Mouse (Mus musculus): ENCODE results near the gene Gm20388. TPM values are rescaled to one million over a fixed set of nuclear protein-coding genes. Genes with fewer than 3 reads are reported as not detected.
A peak's percentile ranks its signal among the peaks of the same experiment; 100 is the strongest.

The Gm20388 gene
- polyA plus RNA-seq, 1 experiment from 2014 or later = not detected

GRCm38 (mm10) chr8:121770845-121771752 is 1860.5 kb downstream of the Gm20388 start:
- ATAC-seq (ENCODE audit: extremely low read depth, insufficient number of reproducible peaks, low FRiP score, low TSS enrichment) = no peak
- WGBS = 42% methylated on average over 19 of the region's 19 CpGs
- peaks cover 30% of the 10 kb centered on the region for H3K27me3 ChIP-seq (replicated peaks)

GRCm38 (mm10) chr8:121773876-121774275 is 1863.2 kb downstream of the Gm20388 start:
- no peaks in the 10 kb centered on the region for H3K9me3 ChIP-seq
- H3K27me3 ChIP-seq (replicated peaks) = peaks cover 17% of the 10 kb centered on the region
- no peak overlapping the region for H3K9ac ChIP-seq
- 84% methylated on average over 12 of the region's 12 CpGs for WGBS
- no peaks in the 10 kb centered on the region for H3K4me1 ChIP-seq
- no peak overlapping the region for H3K4me2 ChIP-seq
- ATAC-seq (ENCODE audit: extremely low read depth, insufficient number of reproducible peaks, low FRiP score, low TSS enrichment) = no peak
- no peaks in the 10 kb centered on the region for H3K36me3 ChIP-seq
- no peak overlapping the region for H3K27ac ChIP-seq (replicated peaks)
- no peak overlapping the region for H3K4me3 ChIP-seq

More at GRCm38 (mm10) chr8:121770845-121771752, 1860.5 kb downstream of the Gm20388 start:
- Histone ChIP-seq H3K36me3 (no peaks in the 10 kb centered on the region), H3K9me3 (no peaks in the 10 kb centered on the region), H3K4me1 (no peaks in the 10 kb centered on the region), H3K27ac (replicated peaks) (no peak overlapping the region), H3K4me3 (no peak overlapping the region), H3K9ac (no peak overlapping the region), H3K4me2 (no peak overlapping the region)

GRCm38 (mm10) chr8:121782493-121782892 is 1871.9 kb downstream of the Gm20388 start:
- WGBS = 40% methylated on average over 5 of the region's 5 CpGs

GRCm38 (mm10) chr8:121786542-121786941 is 1875.9 kb downstream of the Gm20388 start:
- H3K9ac ChIP-seq = peak overlapping the region; percentile 72
- ATAC-seq (ENCODE audit: extremely low read depth, insufficient number of reproducible peaks, low FRiP score, low TSS enrichment) = peak; percentile 65; the same call in 1 of the 2 replicates
- H3K36me3 ChIP-seq = no peaks in the 10 kb centered on the region
- H3K4me1 ChIP-seq = peaks cover 35% of the 10 kb centered on the region
- H3K4me3 ChIP-seq = no peak overlapping the region
- H3K27ac ChIP-seq (replicated peaks) = peak overlapping the region; percentile 96
- WGBS = 22% methylated on average over 10 of the region's 10 CpGs
- peak overlapping the region; percentile 46 for H3K4me2 ChIP-seq
- peaks cover 8% of the 10 kb centered on the region for H3K27me3 ChIP-seq (replicated peaks)
- H3K9me3 ChIP-seq = no peaks in the 10 kb centered on the region

More at GRCm38 (mm10) chr8:121782493-121782892, 1871.9 kb downstream of the Gm20388 start:
- H3K4me2 ChIP-seq = no peak overlapping the region
- no peaks in the 10 kb centered on the region for H3K36me3 ChIP-seq
- H3K4me3 ChIP-seq = no peak overlapping the region
- H3K4me1 ChIP-seq = peaks cover 28% of the 10 kb centered on the region
- H3K27ac ChIP-seq (replicated peaks) = no peak overlapping the region
- ATAC-seq (ENCODE audit: extremely low read depth, insufficient number of reproducible peaks, low FRiP score, low TSS enrichment) = no peak
- peaks cover 12% of the 10 kb centered on the region for H3K27me3 ChIP-seq (replicated peaks)
- H3K9ac ChIP-seq = no peak overlapping the region; the same call in 1 of the 2 replicates
- H3K9me3 ChIP-seq = no peaks in the 10 kb centered on the region

GRCm38 (mm10) chr8:121788786-121789185 is 1878.1 kb downstream of the Gm20388 start:
- no peak overlapping the region for H3K9ac ChIP-seq
- H3K4me2 ChIP-seq = no peak overlapping the region
- no peaks in the 10 kb centered on the region for H3K36me3 ChIP-seq
- no peak overlapping the region for H3K27ac ChIP-seq (replicated peaks)
- WGBS = 69% methylated on average over 8 of the region's 8 CpGs
- no peaks in the 10 kb centered on the region for H3K9me3 ChIP-seq
- H3K4me1 ChIP-seq = peaks cover 43% of the 10 kb centered on the region
- no peak overlapping the region for H3K4me3 ChIP-seq
- 0 out of 2 replicates have a peak, but pooled peaks cover 3% of the 10 kb centered on the region for H3K27me3 ChIP-seq (replicated peaks)
- ATAC-seq (ENCODE audit: extremely low read depth, insufficient number of reproducible peaks, low FRiP score, low TSS enrichment) = no peak

GRCm38 (mm10) chr8:121792159-121792558 is 1881.5 kb downstream of the Gm20388 start:
- H3K27me3 ChIP-seq (replicated peaks) = no peaks in the 10 kb centered on the region
- peak overlapping the region; percentile 40; the same call in 1 of the 2 replicates for H3K27ac ChIP-seq (replicated peaks)
- peaks cover 21% of the 10 kb centered on the region for H3K36me3 ChIP-seq
- ATAC-seq (ENCODE audit: extremely low read depth, insufficient number of reproducible peaks, low FRiP score, low TSS enrichment) = no peak
- no peak overlapping the region for H3K4me2 ChIP-seq
- 66% methylated on average over 7 of the region's 7 CpGs for WGBS
- H3K4me3 ChIP-seq = no peak overlapping the region
- H3K9ac ChIP-seq = peak overlapping the region; percentile 56
- H3K4me1 ChIP-seq = peaks cover 25% of the 10 kb centered on the region
- H3K9me3 ChIP-seq = no peaks in the 10 kb centered on the region

- H3K27ac ChIP-seq (replicated peaks) = peak overlapping the region; percentile 40; the same call in 1 of the 2 replicates
- peaks cover 24% of the 10 kb centered on the region for H3K4me1 ChIP-seq
- no peak overlapping the region for H3K4me2 ChIP-seq
- peaks cover 26% of the 10 kb centered on the region for H3K36me3 ChIP-seq
- no peak for ATAC-seq (ENCODE audit: extremely low read depth, insufficient number of reproducible peaks, low FRiP score, low TSS enrichment)
- no peaks in the 10 kb centered on the region for H3K27me3 ChIP-seq (replicated peaks)
- H3K4me3 ChIP-seq = no peak overlapping the region
- no peaks in the 10 kb centered on the region for H3K9me3 ChIP-seq
- H3K9ac ChIP-seq = peak overlapping the region; percentile 56
- 47% methylated on average over 4 of the region's 4 CpGs for whole genome bisulfite sequencing
These were observed 1882.0 kb downstream of the Gm20388 start for GRCm38 (mm10) chr8:121792627-121793026.

- 48% methylated on average over 3 of the region's 3 CpGs for whole genome bisulfite sequencing
- Histone ChIP-seq H3K4me3 (no peak overlapping the region), H3K9me3 (no peaks in the 10 kb centered on the region), H3K9ac (no peak overlapping the region), H3K27me3 (replicated peaks) (no peaks in the 10 kb centered on the region), H3K36me3 (peaks cover 38% of the 10 kb centered on the region), H3K4me1 (peaks cover 38% of the 10 kb centered on the region), H3K27ac (replicated peaks) (no peak overlapping the region), H3K4me2 (no peak overlapping the region)
- no peak for ATAC-seq (ENCODE audit: extremely low read depth, insufficient number of reproducible peaks, low FRiP score, low TSS enrichment)
These were observed 1883.5 kb downstream of the Gm20388 start for GRCm38 (mm10) chr8:121794151-121794550.

- 78% methylated on average over 8 of the region's 8 CpGs for WGBS
- no peak for ATAC-seq (ENCODE audit: extremely low read depth, insufficient number of reproducible peaks, low FRiP score, low TSS enrichment)
These were observed 1884.8 kb downstream of the Gm20388 start for GRCm38 (mm10) chr8:121795461-121795860.

GRCm38 (mm10) chr8:121796406-121796805 is 1885.8 kb downstream of the Gm20388 start:
- Histone ChIP-seq H3K27ac (replicated peaks) (no peak overlapping the region), H3K36me3 (peaks cover 51% of the 10 kb centered on the region), H3K9ac (no peak overlapping the region), H3K4me1 (peaks cover 50% of the 10 kb centered on the region), H3K4me3 (no peak overlapping the region), H3K4me2 (no peak overlapping the region), H3K27me3 (replicated peaks) (no peaks in the 10 kb centered on the region), H3K9me3 (no peaks in the 10 kb centered on the region)
- ATAC-seq (ENCODE audit: extremely low read depth, insufficient number of reproducible peaks, low FRiP score, low TSS enrichment) = no peak
- WGBS = 84% methylated on average over 11 of the region's 11 CpGs

More at GRCm38 (mm10) chr8:121795461-121795860, 1884.8 kb downstream of the Gm20388 start:
- Histone ChIP-seq H3K27ac (replicated peaks) (no peak overlapping the region), H3K4me3 (no peak overlapping the region), H3K4me2 (no peak overlapping the region), H3K9ac (no peak overlapping the region), H3K27me3 (replicated peaks) (no peaks in the 10 kb centered on the region), H3K36me3 (peaks cover 45% of the 10 kb centered on the region), H3K4me1 (peaks cover 40% of the 10 kb centered on the region), H3K9me3 (no peaks in the 10 kb centered on the region)

- H3K36me3 ChIP-seq = peaks cover 62% of the 10 kb centered on the region
- H3K4me2 ChIP-seq = 0 out of 2 replicates have a peak overlapping the region, but pooled peaks have one; percentile 2
- H3K9ac ChIP-seq = no peak overlapping the region; the same call in 1 of the 2 replicates
- WGBS = 51% methylated on average over 6 of the region's 6 CpGs
- no peaks in the 10 kb centered on the region for H3K27me3 ChIP-seq (replicated peaks)
- peaks cover 38% of the 10 kb centered on the region for H3K4me1 ChIP-seq
- H3K27ac ChIP-seq (replicated peaks) = peak overlapping the region; percentile 72
- ATAC-seq (ENCODE audit: extremely low read depth, insufficient number of reproducible peaks, low FRiP score, low TSS enrichment) = no peak
- no peaks in the 10 kb centered on the region for H3K9me3 ChIP-seq
- no peak overlapping the region for H3K4me3 ChIP-seq
These were observed 1887.8 kb downstream of the Gm20388 start for GRCm38 (mm10) chr8:121798401-121798800.

Data from heart, embryonic 13.5 days (tissue).